Mouse (Mus musculus): ENCODE data around the gene Fbn1.

- TF ChIP-seq POLR2A (IDR thresholded peaks at IDR 0.05; ENCODE audit: borderline replicate concordance, low read depth, low read length) (no peak), CTCF (IDR thresholded peaks at IDR 0.05; ENCODE audit: low read depth, low read length) (no peak)
Observed at GRCm38 (mm10) chr2:125356068-125356467, 151.7 kb downstream of the Fbn1 start.

Measured in bone marrow macrophage, adult 2 months (primary cell).